Mouse (Mus musculus) MEL (cell line): ENCODE measurements around the gene Sema3e. TPM values are rescaled to one million over a fixed set of nuclear protein-coding genes. Genes with fewer than 3 reads are reported as not detected.

Source experiments
- DNase-seq: peaks from one replicate; pipeline ENCODE4 v3.0.0; 2011; ENCODE audit warnings: low read depth, low spot score
- H3K27ac ChIP-seq: 2 replicates; pipeline ENCODE4 v1.5.1; 2012; ENCODE audit warnings: low read depth, mild to moderate bottlenecking, control low read depth, low read length, moderate library complexity; ENCODE audit not compliant: control insufficient read depth
- H3K27me3 ChIP-seq, 2 experiments: fragments of 150-350 bp in 1 of 2; sonication (generic) in 1 of 2; 2 replicates each; pipeline ENCODE4 v1.6.1; 2012; ENCODE audit warnings: low read length in 2 of 2, mild to moderate bottlenecking in 2 of 2, improper control_type of control experiment in 1 of 2, moderate library complexity in 1 of 2; ENCODE audit not compliant: insufficient read depth in 2 of 2, control insufficient read depth in 1 of 2
- H3K36me3 ChIP-seq, 2 experiments: 2 replicates each; pipeline ENCODE4 v1.6.1; 2012 to 2014; ENCODE audit warnings: low read length in 2 of 2, improper control_type of control experiment in 1 of 2, inconsistent platforms in 1 of 2, mild to moderate bottlenecking in 1 of 2; ENCODE audit not compliant: insufficient read depth in 2 of 2, control insufficient read depth in 1 of 2
- H3K4me1 ChIP-seq, 2 experiments: fragments of 150-350 bp in 1 of 2; sonication (generic) in 1 of 2; 2 replicates each; pipeline ENCODE4 v1.6.1; 2012; ENCODE audit warnings: low read length in 2 of 2, improper control_type of control experiment in 1 of 2, mild to moderate bottlenecking in 1 of 2; ENCODE audit not compliant: insufficient read depth in 2 of 2, control insufficient read depth in 1 of 2
- H3K4me3 ChIP-seq, 2 experiments: fragments of 150-350 bp in 1 of 2; sonication (generic) in 1 of 2; 2 replicates each; pipeline ENCODE4 v1.5.1; 2012; ENCODE audit warnings: low read depth in 2 of 2, low read length in 2 of 2, mild to moderate bottlenecking in 2 of 2, moderate library complexity in 2 of 2, control low read depth in 1 of 2, improper control_type of control experiment in 1 of 2; ENCODE audit not compliant: control insufficient read depth in 1 of 2, insufficient read depth in 1 of 2
- H3K79me2 ChIP-seq: 2 replicates; pipeline ENCODE4 v1.6.1; 2012; ENCODE audit warnings: mild to moderate bottlenecking, low read length, moderate library complexity; ENCODE audit not compliant: control insufficient read depth, poor library complexity, insufficient read depth
- H3K9ac ChIP-seq: 2 replicates; pipeline ENCODE4 v1.6.1; 2012; ENCODE audit warnings: low read depth, mild to moderate bottlenecking, control low read depth, low read length, moderate library complexity; ENCODE audit not compliant: control insufficient read depth, poor library complexity, severe bottlenecking
- H3K9me3 ChIP-seq: fragments of 150-350 bp; sonication (generic); replicated peaks from 2 replicates; pipeline ENCODE4 v1.6.1; 2012; ENCODE audit warnings: mild to moderate bottlenecking, low read length, improper control_type of control experiment, moderate library complexity; ENCODE audit not compliant: insufficient read depth
- BHLHE40 ChIP-seq: IDR thresholded peaks from 2 replicates; pipeline ENCODE4 v1.6.1; 2012; ENCODE audit warnings: low read depth, mild to moderate bottlenecking, inconsistent platforms, low read length, improper control_type of control experiment, borderline replicate concordance
- CTCF ChIP-seq, 3 experiments: IDR thresholded peaks in 2 of 3; conservative IDR thresholded peaks in 1 of 3; 2 replicates each; pipeline ENCODE4 v1.5.1; 2011 to 2012; ENCODE audit warnings: low read length in 3 of 3, low read depth in 2 of 3, mild to moderate bottlenecking in 2 of 3, improper control_type of control experiment in 1 of 3, inconsistent platforms in 1 of 3, mixed read lengths in 1 of 3, moderate library complexity in 1 of 3; ENCODE audit not compliant: control insufficient read depth in 1 of 3, insufficient read depth in 1 of 3, poor library complexity in 1 of 3, severe bottlenecking in 1 of 3
- ELF1 ChIP-seq: IDR thresholded peaks from 2 replicates; pipeline ENCODE4 v1.6.1; 2014; ENCODE audit warnings: low read depth, mild to moderate bottlenecking, inconsistent platforms, low read length, improper control_type of control experiment, moderate library complexity
- ETS1 ChIP-seq: IDR thresholded peaks from 2 replicates; pipeline ENCODE4 v1.6.1; 2012; ENCODE audit warnings: low read depth, mild to moderate bottlenecking, inconsistent platforms, low read length, improper control_type of control experiment, moderate library complexity
- GATA1 ChIP-seq: IDR thresholded peaks from 2 replicates; pipeline ENCODE4 v1.6.1; 2011; ENCODE audit warnings: low read depth, low read length, improper control_type of control experiment
- JUND ChIP-seq: IDR thresholded peaks from 2 replicates; pipeline ENCODE4 v1.6.1; 2011; ENCODE audit warnings: low read depth, mild to moderate bottlenecking, improper control_type of control experiment, low read length
- KAT2A ChIP-seq: conservative IDR thresholded peaks from 2 replicates; pipeline ENCODE4 v1.6.1; 2012; ENCODE audit warnings: low read depth, low read length, improper control_type of control experiment, inconsistent platforms
- MAZ ChIP-seq: IDR thresholded peaks from 2 replicates; pipeline ENCODE4 v1.6.1; 2012; ENCODE audit warnings: low read depth, mild to moderate bottlenecking, inconsistent platforms, low read length, improper control_type of control experiment
- MYB ChIP-seq: IDR thresholded peaks from 2 replicates; pipeline ENCODE4 v1.6.1; 2011; ENCODE audit warnings: mild to moderate bottlenecking, low read depth, low read length, improper control_type of control experiment
- MYC ChIP-seq: IDR thresholded peaks from 2 replicates; pipeline ENCODE4 v1.6.1; 2011; ENCODE audit warnings: low read depth, mild to moderate bottlenecking, low read length, improper control_type of control experiment, moderate library complexity
- POLR2AphosphoS5 ChIP-seq: IDR thresholded peaks from 2 replicates; pipeline ENCODE4 v1.6.1; 2012; ENCODE audit warnings: low read depth, borderline replicate concordance, mild to moderate bottlenecking, inconsistent platforms, low read length, moderate library complexity, mixed read lengths
- RCOR1 ChIP-seq: IDR thresholded peaks from 2 replicates; pipeline ENCODE4 v1.6.1; 2012; ENCODE audit warnings: low read depth, mild to moderate bottlenecking, inconsistent platforms, low read length, improper control_type of control experiment
- SIN3A ChIP-seq: IDR thresholded peaks from 2 replicates; pipeline ENCODE4 v1.6.1; 2012; ENCODE audit warnings: low read length, improper control_type of control experiment, inconsistent platforms
- TAL1 ChIP-seq: IDR thresholded peaks from 2 replicates; pipeline ENCODE4 v1.6.1; 2012; ENCODE audit warnings: mild to moderate bottlenecking, inconsistent platforms, low read length, moderate library complexity, mixed read lengths
- TCF12 ChIP-seq: IDR thresholded peaks from 2 replicates; pipeline ENCODE4 v1.6.1; 2014; ENCODE audit warnings: low read depth, mild to moderate bottlenecking, inconsistent platforms, low read length, improper control_type of control experiment, moderate library complexity
- UBTF ChIP-seq: IDR thresholded peaks from 2 replicates; pipeline ENCODE4 v1.6.1; 2012; ENCODE audit warnings: low read depth, mild to moderate bottlenecking, inconsistent platforms, low read length, improper control_type of control experiment, moderate library complexity, borderline replicate concordance; ENCODE audit not compliant: insufficient read depth
- USF1 ChIP-seq: IDR thresholded peaks from 2 replicates; pipeline ENCODE4 v1.6.1; 2014; ENCODE audit warnings: low read depth, mild to moderate bottlenecking, inconsistent platforms, low read length, improper control_type of control experiment, moderate library complexity
- ZKSCAN1 ChIP-seq: IDR thresholded peaks from 2 replicates; pipeline ENCODE4 v1.6.1; 2012; ENCODE audit warnings: low read depth, mild to moderate bottlenecking, inconsistent platforms, low read length, improper control_type of control experiment, moderate library complexity
- ZMIZ1 ChIP-seq: IDR thresholded peaks from 2 replicates; pipeline ENCODE4 v1.6.1; 2012; ENCODE audit warnings: low read depth, mild to moderate bottlenecking, inconsistent platforms, low read length, improper control_type of control experiment, moderate library complexity
- polyA plus RNA-seq, 2 experiments: library from polyadenylated mRNA; stranded (reverse) in 1 of 2; unstranded in 1 of 2; fragments of >175 nt in 1 of 2; fragments of >200 nt in 1 of 2; gene quantifications; 2 replicates each; pipeline versions ENCODE4 v1.2.1 to v1.2.4; 2012; ENCODE audit warnings: low replicate concordance in 2 of 2, low read depth in 1 of 2; ENCODE audit not compliant: insufficient read length in 2 of 2, insufficient read depth in 1 of 2, missing spikeins in 1 of 2
- total RNA-seq: library from RNA; depleted of rRNA; stranded (reverse); fragments of 300-350 nt; gene quantifications from 2 replicates; pipeline ENCODE4 v1.2.3, GENCODE M21; 2012

The Sema3e gene
- total and polyA plus RNA-seq, 3 experiments: not detected

DNA sequence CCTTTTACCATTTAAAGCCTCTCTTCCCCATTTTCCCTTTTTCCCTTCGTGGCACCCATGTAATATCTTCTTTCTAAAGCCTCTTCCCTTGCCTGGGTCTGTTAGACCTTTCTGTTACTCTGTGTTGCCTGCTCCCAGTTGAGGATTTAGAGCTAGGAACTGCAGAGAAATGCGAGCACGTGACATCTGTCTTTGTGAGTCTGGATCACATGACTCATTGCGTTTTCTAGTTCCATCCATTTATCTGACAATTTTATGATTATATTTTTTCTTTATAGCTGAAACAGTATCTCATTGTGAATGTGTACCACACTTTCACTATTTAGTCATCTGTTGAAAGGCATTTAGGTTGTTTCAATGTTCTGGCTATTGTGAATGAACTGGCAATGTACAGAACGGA, 18.0 kb downstream of the Sema3e start:
- Histone ChIP-seq H3K27ac (no peak overlapping the region), H3K27me3 (no peaks in the 10 kb centered on the region), H3K9ac (no peak overlapping the region), H3K79me2 (no peaks in the 10 kb centered on the region), H3K9me3 (no peaks in the 10 kb centered on the region), H3K36me3 (no peaks in the 10 kb centered on the region; a peak in 1 of 4 replicates), H3K4me3 (no peak overlapping the region), H3K4me1 (peaks cover 0 to 3% of the 10 kb centered on the region in 2 experiments; a peak in 2 of 4 replicates)
- no peak for TF ChIP-seq UBTF
- no peak for TF ChIP-seq MYC
- TF ChIP-seq USF1: peak; percentile 41; the same call in 1 of the 2 replicates
- DNase-seq: no peak

- Histone ChIP-seq H3K79me2 (no peaks in the 10 kb centered on the region), H3K27ac (no peak overlapping the region), H3K4me1 (peaks cover 0 to 3% of the 10 kb centered on the region in 2 experiments; a peak in 2 of 4 replicates), H3K4me3 (no peak overlapping the region), H3K9ac (no peak overlapping the region), H3K9me3 (no peaks in the 10 kb centered on the region), H3K36me3 (no peaks in the 10 kb centered on the region; a peak in 1 of 4 replicates), H3K27me3 (no peaks in the 10 kb centered on the region)
- no peak for DNase-seq
- peak; percentile 15; the same call in 1 of the 2 replicates for TF ChIP-seq TCF12
- no peak; the same call in 1 of the 2 replicates for TF ChIP-seq ETS1
These were observed 18.9 kb downstream of the Sema3e start for GRCm38 (mm10) chr5:14043983-14044382.

DNA sequence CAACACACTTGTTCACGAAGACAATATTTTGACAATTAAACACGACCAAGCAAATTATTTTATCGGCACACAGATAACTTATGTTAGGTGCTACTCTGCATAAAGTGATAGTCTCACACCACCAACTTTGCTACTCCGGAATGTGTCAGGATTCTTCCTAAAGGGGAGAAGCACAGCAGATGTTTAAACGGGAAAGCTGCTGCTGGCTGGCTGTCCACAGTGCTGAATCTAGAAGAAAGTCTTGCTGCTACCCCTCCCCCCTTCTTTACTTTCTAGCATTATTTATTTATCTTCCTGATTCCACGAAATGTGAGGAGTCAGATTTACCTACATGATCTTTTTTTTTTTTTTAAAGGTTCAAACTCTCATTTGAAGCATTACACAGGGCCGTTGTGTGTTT, 23.6 kb downstream of the Sema3e start:
- no peak for DNase-seq
- H3K79me2 ChIP-seq: no peaks in the 10 kb centered on the region
- H3K36me3 ChIP-seq: no peaks in the 10 kb centered on the region; a peak in 1 of 4 replicates
- H3K4me1 ChIP-seq: peaks cover 0 to 3% of the 10 kb centered on the region in 2 experiments; a peak in 2 of 4 replicates
- H3K9ac ChIP-seq: no peak overlapping the region
- H3K27me3 ChIP-seq: no peaks in the 10 kb centered on the region
- no peak overlapping the region for H3K4me3 ChIP-seq
- H3K27ac ChIP-seq: no peak overlapping the region
- no peaks in the 10 kb centered on the region for H3K9me3 ChIP-seq
- TF ChIP-seq TAL1 (no peak), ETS1 (no peak), MYC (no peak), SIN3A (no peak)
- TF ChIP-seq, all 39 proteins: peak for 0

DNA sequence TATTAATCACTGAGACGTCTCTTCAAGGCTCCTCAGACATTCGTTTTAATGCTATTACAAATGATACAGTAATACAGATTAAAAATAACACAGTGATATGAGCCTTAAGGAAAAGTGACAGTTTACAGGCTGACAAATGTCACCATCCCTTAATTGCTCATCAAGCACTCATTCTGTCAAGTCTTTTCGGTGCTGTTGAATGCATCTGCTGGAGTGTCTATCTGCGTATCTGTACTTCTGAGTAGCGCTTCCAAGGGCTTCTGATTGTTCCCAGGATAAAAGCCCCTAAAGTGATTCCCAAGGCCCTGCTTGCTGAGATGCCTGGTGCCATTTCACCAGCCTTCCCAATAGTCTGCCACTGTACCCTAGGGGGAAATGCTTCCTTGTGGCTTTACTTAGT, 29.4 kb downstream of the Sema3e start:
- Histone ChIP-seq H3K4me1 (no peaks in the 10 kb centered on the region), H3K9me3 (no peaks in the 10 kb centered on the region), H3K27me3 (no peaks in the 10 kb centered on the region), H3K4me3 (no peak overlapping the region), H3K79me2 (no peaks in the 10 kb centered on the region), H3K9ac (no peak overlapping the region), H3K36me3 (no peaks in the 10 kb centered on the region), H3K27ac (no peak overlapping the region)
- no peak for DNase-seq
- TF ChIP-seq ELF1 (no peak), ZKSCAN1 (no peak), MAZ (no peak), MYB (no peak), RCOR1 (no peak), JUND (no peak), GATA1 (no peak), BHLHE40 (no peak), UBTF (no peak), SIN3A (no peak), KAT2A (no peak), CTCF (IDR thresholded peaks at IDR 0.05 in 2 of 3, conservative IDR thresholded peaks at IDR 0.05 in 1 of 3; ENCODE audit: control insufficient read depth in 1 of 3, insufficient read depth in 1 of 3, low read depth in 2 of 3, low read length in 3 of 3, poor library complexity in 1 of 3, severe bottlenecking in 1 of 3) (no peak), POLR2AphosphoS5 (no peak), USF1 (no peak), ZMIZ1 (no peak)
